Mouse (Mus musculus) CH12.LX (cell line): ENCODE measurements around the gene Hspa13. TPM values are rescaled to one million over a fixed set of nuclear protein-coding genes. Genes with fewer than 3 reads are reported as not detected.
A peak's percentile ranks its signal among the peaks of the same experiment; 100 is the strongest.

Source experiments
- DNase-seq: peaks from one replicate; pipeline ENCODE4 v3.0.0-alpha.2; 2013; ENCODE audit errors: extremely low read depth
- H3K27ac ChIP-seq: 2 replicates; pipeline ENCODE4 v1.5.1; 2012; ENCODE audit warnings: low read depth, mild to moderate bottlenecking, control low read depth, moderate library complexity; ENCODE audit not compliant: insufficient read depth
- H3K27me3 ChIP-seq: replicated peaks from 2 replicates; pipeline ENCODE3; 2012; ENCODE audit warnings: inconsistent platforms
- H3K36me3 ChIP-seq, 2 experiments: replicated peaks in 1 of 2; 2 replicates each; pipeline versions ENCODE3 to v1.6.1; 2012; ENCODE audit warnings: inconsistent platforms in 1 of 2, low read length in 1 of 2, mild to moderate bottlenecking in 1 of 2, mixed read lengths in 1 of 2, moderate library complexity in 1 of 2; ENCODE audit not compliant: control insufficient read depth in 1 of 2, insufficient read depth in 1 of 2
- H3K4me1 ChIP-seq, 2 experiments: 2 replicates each; pipeline ENCODE4 v1.6.1; 2012; ENCODE audit warnings: inconsistent platforms in 1 of 2, moderate library complexity in 1 of 2; ENCODE audit not compliant: insufficient read depth in 2 of 2, control insufficient read depth in 1 of 2
- H3K4me2 ChIP-seq: 2 replicates; pipeline ENCODE4 v1.6.1; 2012; ENCODE audit warnings: low read depth, mild to moderate bottlenecking, control low read depth; ENCODE audit not compliant: poor library complexity, insufficient read depth, severe bottlenecking
- H3K4me3 ChIP-seq, 3 experiments: fragments of 150-350 bp in 1 of 3; sonication (generic) in 1 of 3; replicated peaks in 1 of 3; 2 replicates each; pipeline versions ENCODE3 to v1.5.1; 2011 to 2012; ENCODE audit warnings: low read depth in 2 of 3, low read length in 2 of 3, mild to moderate bottlenecking in 2 of 3, moderate library complexity in 2 of 3, control low read depth in 1 of 3, improper control_type of control experiment in 1 of 3, inconsistent platforms in 1 of 3, mixed read lengths in 1 of 3; ENCODE audit not compliant: poor library complexity in 1 of 3
- H3K79me2 ChIP-seq: replicated peaks from 2 replicates; pipeline ENCODE4 v1.6.1; 2012; ENCODE audit warnings: mild to moderate bottlenecking, moderate library complexity; ENCODE audit not compliant: control insufficient read depth, poor library complexity, insufficient read depth, severe bottlenecking; ENCODE audit errors: extremely low read depth
- H3K9ac ChIP-seq: 2 replicates; pipeline ENCODE4 v1.6.1; 2012; ENCODE audit warnings: low read depth, mild to moderate bottlenecking, control low read depth, moderate library complexity; ENCODE audit not compliant: insufficient read depth
- H3K9me3 ChIP-seq: replicated peaks from 2 replicates; pipeline ENCODE3; 2012; ENCODE audit warnings: low read length, inconsistent platforms, mixed read lengths
- CHD1 ChIP-seq: IDR thresholded peaks from 2 replicates; pipeline ENCODE4 v1.6.1; 2012; ENCODE audit warnings: low read depth, low read length, improper control_type of control experiment, inconsistent platforms
- CTCF ChIP-seq, 2 experiments: IDR thresholded peaks in 1 of 2; conservative IDR thresholded peaks in 1 of 2; 2 replicates each; pipeline ENCODE4 v1.5.1; 2011 to 2012; ENCODE audit warnings: low read depth in 2 of 2, low read length in 2 of 2, improper control_type of control experiment in 1 of 2, inconsistent platforms in 1 of 2, mild to moderate bottlenecking in 1 of 2, moderate library complexity in 1 of 2
- EP300 ChIP-seq: IDR thresholded peaks from 2 replicates; pipeline ENCODE4 v1.6.1; 2011; ENCODE audit warnings: low read length, improper control_type of control experiment
- HCFC1 ChIP-seq: IDR thresholded peaks from 2 replicates; pipeline ENCODE4 v1.6.1; 2012; ENCODE audit warnings: low read depth, mild to moderate bottlenecking, inconsistent platforms, low read length, improper control_type of control experiment
- IRF4 ChIP-seq: IDR thresholded peaks from 2 replicates; pipeline ENCODE4 v1.6.1; 2014; ENCODE audit warnings: low read depth, mild to moderate bottlenecking, inconsistent platforms, low read length, improper control_type of control experiment
- JUN ChIP-seq: IDR thresholded peaks from 2 replicates; pipeline ENCODE4 v1.6.1; 2011; ENCODE audit warnings: low read depth, mild to moderate bottlenecking, low read length, improper control_type of control experiment, moderate library complexity; ENCODE audit not compliant: insufficient read depth
- JUND ChIP-seq: conservative IDR thresholded peaks from 2 replicates; pipeline ENCODE4 v1.6.1; 2011; ENCODE audit warnings: low read depth, low read length, improper control_type of control experiment
- MXI1 ChIP-seq: IDR thresholded peaks from 2 replicates; pipeline ENCODE4 v1.6.1; 2011; ENCODE audit warnings: mild to moderate bottlenecking, low read depth, low read length, improper control_type of control experiment
- NELFE ChIP-seq: IDR thresholded peaks from 2 replicates; pipeline ENCODE4 v1.6.1; 2011; ENCODE audit warnings: low read depth, low read length, improper control_type of control experiment
- NRF1 ChIP-seq: IDR thresholded peaks from 2 replicates; pipeline ENCODE4 v1.6.1; 2014; ENCODE audit warnings: low read depth, mild to moderate bottlenecking, inconsistent platforms, low read length, improper control_type of control experiment, moderate library complexity
- POLR2A ChIP-seq: IDR thresholded peaks from 2 replicates; pipeline ENCODE4 v1.6.1; 2011; ENCODE audit warnings: low read depth, mild to moderate bottlenecking, improper control_type of control experiment, low read length
- RAD21 ChIP-seq: IDR thresholded peaks from 2 replicates; pipeline ENCODE4 v1.6.1; 2011; ENCODE audit warnings: low read depth, mild to moderate bottlenecking, low read length, improper control_type of control experiment, moderate library complexity
- RCOR1 ChIP-seq: conservative IDR thresholded peaks from 2 replicates; pipeline ENCODE4 v1.6.1; 2012; ENCODE audit warnings: low read depth, mild to moderate bottlenecking, inconsistent platforms, low read length, improper control_type of control experiment
- SIN3A ChIP-seq: IDR thresholded peaks from 2 replicates; pipeline ENCODE4 v1.6.1; 2012; ENCODE audit warnings: low read length, improper control_type of control experiment, inconsistent platforms
- SMC3 ChIP-seq: IDR thresholded peaks from 2 replicates; pipeline ENCODE4 v1.6.1; 2011; ENCODE audit warnings: low read depth, low read length, improper control_type of control experiment
- TBP ChIP-seq: conservative IDR thresholded peaks from 2 replicates; pipeline ENCODE4 v1.6.1; 2011; ENCODE audit warnings: low read depth, low read length, improper control_type of control experiment
- UBTF ChIP-seq: IDR thresholded peaks from 2 replicates; pipeline ENCODE4 v1.6.1; 2012; ENCODE audit warnings: low read depth, mild to moderate bottlenecking, inconsistent platforms, low read length, improper control_type of control experiment, moderate library complexity
- USF1 ChIP-seq: IDR thresholded peaks from 2 replicates; pipeline ENCODE4 v1.6.1; 2014; ENCODE audit warnings: low read depth, mild to moderate bottlenecking, inconsistent platforms, low read length, improper control_type of control experiment
- USF2 ChIP-seq: conservative IDR thresholded peaks from 2 replicates; pipeline ENCODE4 v1.6.1; 2011; ENCODE audit warnings: low read depth, low read length, improper control_type of control experiment
- ZMIZ1 ChIP-seq: IDR thresholded peaks from 2 replicates; pipeline ENCODE4 v1.6.1; 2012; ENCODE audit warnings: low read depth, mild to moderate bottlenecking, inconsistent platforms, low read length, improper control_type of control experiment
- ZNF384 ChIP-seq: IDR thresholded peaks from 2 replicates; pipeline ENCODE4 v1.6.1; 2012; ENCODE audit warnings: low read depth, low read length, improper control_type of control experiment, inconsistent platforms
- dilution Hi-C: fragments of 300-500 bp; cut with MboI; formaldehyde crosslinking; loops from 2 replicates; pipeline ENCODE4 v1.14.3; 2020; ENCODE audit warnings: low sequenced_read_pairs; ENCODE audit not compliant: extremely low pct_unique_long_range_greater_than_20kb, extremely low pct_ligation_motif_present
- in situ Hi-C: fragments of 300-500 bp; cut with MboI; formaldehyde crosslinking; loops from 3 replicates; pipeline ENCODE4 v1.14.3; 2019; ENCODE audit warnings: low sequenced_read_pairs, low pct_ligation_motif_present, low pct_unique_long_range_greater_than_20kb, mixed read lengths
- polyA plus RNA-seq: library from polyadenylated mRNA; unstranded; fragments of >175 nt; gene quantifications from 2 replicates; pipeline ENCODE4 v1.2.1, GENCODE M21; 2012; ENCODE audit warnings: low read depth; ENCODE audit not compliant: insufficient read length
- total RNA-seq, 2 experiments: library from RNA; depleted of rRNA; stranded (reverse); fragments of 300-350 nt in 1 of 2; fragments of >200 nt in 1 of 2; gene quantifications; 2 replicates each; pipeline ENCODE4 v1.2.3; 2012 to 2014

Hspa13 gene
- total and polyA plus RNA-seq, 3 experiments, result 21.3 to 38.9 (median 30.6) TPM

DNA sequence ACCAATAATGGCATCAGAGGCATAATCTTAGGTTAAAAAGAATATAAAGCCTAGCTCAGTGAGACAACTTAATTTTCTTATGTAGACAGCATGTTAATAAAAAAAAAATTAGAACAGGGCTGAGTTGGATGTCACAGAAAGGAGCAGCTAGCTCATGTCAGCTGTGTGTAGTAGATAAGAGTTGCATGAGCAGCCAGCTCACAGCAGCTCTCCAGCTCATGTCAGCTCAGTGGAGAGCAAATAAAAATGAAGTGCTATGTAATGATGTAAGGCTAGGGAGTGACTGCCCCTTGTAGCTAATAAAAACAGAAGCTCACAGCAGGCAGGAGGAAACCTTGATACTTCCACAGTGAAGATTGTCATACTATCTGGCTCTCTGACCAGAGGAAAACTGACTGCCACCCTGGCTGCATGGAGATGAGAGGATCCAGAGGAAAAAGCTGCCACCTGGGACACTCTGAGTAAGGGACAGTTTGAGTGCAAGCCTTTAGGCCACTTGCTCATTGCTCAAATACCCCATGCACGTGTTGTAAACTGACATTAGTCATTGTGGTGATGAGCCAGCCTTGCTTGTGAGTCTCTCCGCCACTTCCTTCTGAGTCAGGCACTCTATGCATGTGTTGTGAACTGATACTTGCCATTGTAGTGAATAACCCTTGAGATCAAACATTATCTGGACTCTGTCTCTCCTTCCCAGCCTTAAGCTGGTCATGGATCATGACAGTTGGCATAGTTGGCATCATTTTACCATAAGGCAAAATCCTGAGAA, 49.3 kb downstream of the Hspa13 start:
- Histone ChIP-seq H3K4me1 (no peaks in the 10 kb centered on the region), H3K9ac (no peak overlapping the region), H3K4me2 (no peak overlapping the region), H3K27me3 (no peaks in the 10 kb centered on the region), H3K79me2 (no peaks in the 10 kb centered on the region), H3K4me3 (no peak overlapping the region), H3K9me3 (peaks cover 12% of the 10 kb centered on the region)
- in situ Hi-C loops, result no loop called here
- dilution Hi-C loops, result no loop called here
- DNase-seq, result no peak
- TF ChIP-seq CHD1 (no peak), JUN (no peak), POLR2A (no peak), NRF1 (no peak), USF2 (no peak), JUND (no peak), NELFE (no peak), TBP (no peak), SIN3A (no peak), IRF4 (no peak), UBTF (no peak), USF1 (no peak), RCOR1 (no peak), ZMIZ1 (no peak), ZNF384 (no peak), EP300 (no peak)
- TF ChIP-seq, all 38 proteins: peak for 0
- H3K36me3 ChIP-seq, result no peaks in the 10 kb centered on the region
- H3K27ac ChIP-seq, result no peak overlapping the region

DNA sequence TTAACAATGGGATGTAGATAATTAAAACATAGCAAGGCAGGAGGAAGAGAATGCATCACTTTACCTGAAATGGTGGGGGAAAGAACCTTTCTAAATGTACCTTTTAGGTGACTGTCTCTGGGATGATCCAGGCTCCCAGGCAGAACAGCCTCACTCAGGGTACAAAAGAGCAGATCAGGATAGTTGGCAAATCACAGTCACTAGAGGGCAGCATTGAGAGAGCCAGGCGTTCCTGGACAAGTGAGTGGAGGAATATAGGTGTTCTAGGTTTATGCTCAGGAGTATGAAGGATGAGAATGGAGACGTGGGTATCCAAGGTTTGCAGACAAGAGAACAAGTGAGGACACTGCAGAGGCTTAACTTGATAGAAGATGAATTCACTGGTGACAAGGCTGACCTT, 70.7 kb downstream of the Hspa13 start:
- Histone ChIP-seq H3K27me3 (no peaks in the 10 kb centered on the region), H3K79me2 (no peaks in the 10 kb centered on the region), H3K4me3 (no peak overlapping the region), H3K4me2 (no peak overlapping the region), H3K36me3 (no peaks in the 10 kb centered on the region), H3K4me1 (no peaks in the 10 kb centered on the region), H3K9me3 (peaks cover 7% of the 10 kb centered on the region), H3K27ac (no peak overlapping the region), H3K9ac (no peak overlapping the region)
- peak; percentile 40 for DNase-seq
- no peak for TF ChIP-seq MXI1
- TF ChIP-seq EP300, result no peak
- peak; percentile 65 for TF ChIP-seq RAD21
- no peak for TF ChIP-seq HCFC1
- peak; percentile 47 to 74; a peak in 3 of 4 replicates for TF ChIP-seq CTCF (conservative IDR thresholded peaks at IDR 0.05 in 1 of 2, IDR thresholded peaks at IDR 0.05 in 1 of 2; ENCODE audit: low read depth in 2 of 2, low read length in 2 of 2)
- no peak for TF ChIP-seq JUND
- no peak for TF ChIP-seq UBTF
- TF ChIP-seq SMC3, result peak; percentile 71
- dilution Hi-C loops, result no loop called here
- in situ Hi-C loops, result loop anchor here (25.0 kb wide), 1 partner anchor 1216 kb away; no protein-coding TSS in a partner anchor

Other genes with a start within 250 kb of the Hspa13 start
- not detected in 2 replicates for gene Lipi, start 181.0 kb downstream of the Hspa13 start, total RNA-seq (2012; rRNA removed)
- gene Lipi, start 181.0 kb downstream of the Hspa13 start, total RNA-seq (2014; rRNA removed), result not detected in 2 replicates
- gene Lipi, start 181.0 kb downstream of the Hspa13 start, polyA plus RNA-seq, result not detected in 2 replicates
- not detected in 2 replicates for gene Rbm11, start 174.3 kb downstream of the Hspa13 start, total RNA-seq (2012; rRNA removed)
- gene Rbm11, start 174.3 kb downstream of the Hspa13 start, total RNA-seq (2014; rRNA removed), result not detected in 2 replicates
- not detected in 2 replicates for gene Rbm11, start 174.3 kb downstream of the Hspa13 start, polyA plus RNA-seq